Mouse (Mus musculus) kidney, adult 2 months (tissue): ENCODE results near the gene Fev.

ENCODE experiments used
- CTCF ChIP-seq: fragments of 200-500 bp; conservative IDR thresholded peaks from 2 replicates; pipeline ENCODE4 v1.5.1; 2011; ENCODE audit warnings: low read depth, mild to moderate bottlenecking, control low read depth, low read length, moderate library complexity, mixed read lengths; ENCODE audit not compliant: insufficient read depth, insufficient read length
- POLR2A ChIP-seq: fragments of 200-500 bp; IDR thresholded peaks from one replicate; pipeline ENCODE4 v1.6.1; 2011; ENCODE audit warnings: low read depth, low read length, control low read depth

- TF ChIP-seq CTCF (peak; percentile 94), POLR2A (no peak)
Observed at GRCm38 (mm10) chr1:74926721-74927120, 41.5 kb upstream of the Fev start.
